Mouse (Mus musculus) 3T3-L1 (cell line): ENCODE data around the gene Slfn4.
"Not testable (repeated sequence)": the region's sequence is repeated elsewhere in the genome, so short reads cannot be mapped to it uniquely, and the experiment has no call there.

Source experiments
- DNase-seq: peaks from one replicate; pipeline ENCODE4 v3.0.0-alpha.2; 2015; ENCODE audit warnings: low read depth, low spot score

Slfn4 gene

GRCm38 (mm10) chr11:83174948-83175539 lies at the start of gene Slfn4:
Slfn4 (plus strand) TSS chr11:83175186.
- no peak for DNase-seq

GRCm38 (mm10) chr11:83125633-83126032 lies 49.4 kb upstream of the Slfn4 start:
- DNase-seq = not testable (repeated sequence)

GRCm38 (mm10) chr11:83137253-83137652 lies 37.7 kb upstream of the Slfn4 start:
- not testable (repeated sequence) for DNase-seq

- not testable (repeated sequence) for DNase-seq
These were observed 26.0 kb upstream of the Slfn4 start for GRCm38 (mm10) chr11:83148939-83149338.

GRCm38 (mm10) chr11:83191134-83191893 lies 16.3 kb downstream of the Slfn4 start, which contains the start of gene Slfn3:
Slfn3 (plus strand) TSS chr11:83191330.
- DNase-seq = no peak

- peak; percentile 60 for DNase-seq
These were observed 17.0 kb downstream of the Slfn4 start for GRCm38 (mm10) chr11:83192001-83192400.

- no peak for DNase-seq
These were observed 30.0 kb downstream of the Slfn4 start for GRCm38 (mm10) chr11:83205002-83205401.

GRCm38 (mm10) chr11:83216119-83216518 lies 41.1 kb downstream of the Slfn4 start:
- no peak for DNase-seq

GRCm38 (mm10) chr11:83221328-83221877 lies 46.4 kb downstream of the Slfn4 start:
- DNase-seq = peak; percentile 15

GRCm38 (mm10) chr11:83223367-83223766 lies 48.4 kb downstream of the Slfn4 start:
- no peak for DNase-seq

- not testable (repeated sequence) for DNase-seq
These were observed 48.8 kb downstream of the Slfn4 start for GRCm38 (mm10) chr11:83223793-83224192.

- no peak for DNase-seq
These were observed 49.2 kb downstream of the Slfn4 start for GRCm38 (mm10) chr11:83224217-83224616.

GRCm38 (mm10) chr11:83224750-83225149 lies 49.8 kb downstream of the Slfn4 start:
- no peak for DNase-seq

GRCm38 (mm10) chr11:83225371-83225960 lies 50.5 kb downstream of the Slfn4 start:
- no peak for DNase-seq

- DNase-seq = no peak
These were observed 53.1 kb downstream of the Slfn4 start for GRCm38 (mm10) chr11:83227926-83228723.

GRCm38 (mm10) chr11:83230966-83231365 lies 56.0 kb downstream of the Slfn4 start:
- DNase-seq = peak; percentile 22

GRCm38 (mm10) chr11:83233621-83234020 lies 58.6 kb downstream of the Slfn4 start:
- DNase-seq = not testable (repeated sequence)

GRCm38 (mm10) chr11:83237390-83237789 lies 62.4 kb downstream of the Slfn4 start:
- DNase-seq = not testable (repeated sequence)

- no peak for DNase-seq
These were observed 63.4 kb downstream of the Slfn4 start for GRCm38 (mm10) chr11:83238389-83238788.

GRCm38 (mm10) chr11:83239811-83240210 lies 64.8 kb downstream of the Slfn4 start:
- DNase-seq = no peak
